Mouse (Mus musculus): ENCODE data around the gene Hes7.

GRCm38 (mm10) chr11:69148451-69148960 lies 28.3 kb downstream of the Hes7 start:
- TF ChIP-seq CTCF (conservative IDR thresholded peaks at IDR 0.05 in 1 of 2, IDR thresholded peaks at IDR 0.05 in 1 of 2; ENCODE audit: low read depth in 2 of 2, low read length in 2 of 2): no peak
- no peak for TF ChIP-seq USF2 (conservative IDR thresholded peaks at IDR 0.05; ENCODE audit: low read depth, low read length)
- no peak for TF ChIP-seq JUND (conservative IDR thresholded peaks at IDR 0.05; ENCODE audit: low read depth, low read length)
- no peak for TF ChIP-seq CHD2 (IDR thresholded peaks at IDR 0.05; ENCODE audit: low read length)
